Mouse (Mus musculus) G1E (cell line): ENCODE measurements around the gene Oscar. TPM values are rescaled to one million over a fixed set of nuclear protein-coding genes. Genes with fewer than 3 reads are reported as not detected.
"Not testable (repeated sequence)": the region's sequence is repeated elsewhere in the genome, so short reads cannot be mapped to it uniquely, and the experiment has no call there.

ENCODE experiments used
- ATAC-seq: 2 replicates; pipeline ENCODE4 v1.8.0; 2016; ENCODE audit warnings: mild to moderate bottlenecking; ENCODE audit not compliant: insufficient number of reproducible peaks, poor library complexity, low FRiP score, severe bottlenecking; ENCODE audit errors: extremely low read depth
- DNase-seq: peaks from one replicate; pipeline ENCODE4 v3.0.0; 2012; ENCODE audit warnings: low spot score
- H3K27me3 ChIP-seq: 2 replicates; pipeline ENCODE4 v1.6.1; 2012; ENCODE audit warnings: mild to moderate bottlenecking, low read length, inconsistent platforms; ENCODE audit not compliant: insufficient read depth
- H3K36me3 ChIP-seq: replicated peaks from 2 replicates; pipeline ENCODE3; 2012; ENCODE audit warnings: mild to moderate bottlenecking, inconsistent platforms
- H3K4me1 ChIP-seq: 2 replicates; pipeline ENCODE4 v1.6.1; 2012; ENCODE audit warnings: low read depth, low read length, inconsistent platforms, mixed read lengths; ENCODE audit not compliant: insufficient read depth
- H3K4me3 ChIP-seq: 2 replicates; pipeline ENCODE4 v1.5.1; 2012; ENCODE audit warnings: low read depth, mild to moderate bottlenecking, inconsistent platforms, low read length, moderate library complexity, mixed read lengths
- H3K9me3 ChIP-seq: replicated peaks from 2 replicates; pipeline ENCODE4 v1.6.1; 2012; ENCODE audit warnings: inconsistent platforms
- CTCF ChIP-seq: IDR thresholded peaks from 2 replicates; pipeline ENCODE4 v1.5.1; 2012; ENCODE audit warnings: low read depth, low read length, inconsistent platforms, mixed read lengths
- GATA1 ChIP-seq: IDR thresholded peaks from 2 replicates; pipeline ENCODE4 v1.6.1; 2012; ENCODE audit warnings: borderline replicate concordance, low read length, inconsistent platforms, mixed read lengths
- GATA2 ChIP-seq: IDR thresholded peaks from 2 replicates; pipeline ENCODE4 v1.6.1; 2012; ENCODE audit warnings: low read depth, low read length, inconsistent platforms, borderline replicate concordance
- POLR2AphosphoS5 ChIP-seq: IDR thresholded peaks from 2 replicates; pipeline ENCODE4 v1.6.1; 2012; ENCODE audit warnings: low read depth, low read length, inconsistent platforms; ENCODE audit not compliant: insufficient replicate concordance
- TAL1 ChIP-seq: conservative IDR thresholded peaks from 2 replicates; pipeline ENCODE4 v1.6.1; 2012; ENCODE audit warnings: low read depth, low read length, inconsistent platforms, mixed read lengths
- polyA plus RNA-seq: library from polyadenylated mRNA; stranded (reverse); fragments of >175 nt; gene quantifications from 2 replicates; pipeline ENCODE4 v1.2.3, GENCODE M21; 2012
- total RNA-seq, 2 experiments: library from RNA; stranded (forward) in 1 of 2; stranded (reverse) in 1 of 2; fragments of 200-1000 nt in 1 of 2; fragments of >200 nt in 1 of 2; fragmentation: Nextera tagmentation in 1 of 2; gene quantifications; 2 replicates each; pipeline ENCODE4 v1.2.3; 2014 to 2017

Oscar gene
- total and polyA plus RNA-seq, 3 experiments = 0.05 TPM; not detected in 2

GRCm38 (mm10) chr7:3576354-3577124 is 39.4 kb downstream of the Oscar start:
- no peaks in the 10 kb centered on the region for H3K36me3 ChIP-seq
- no peaks in the 10 kb centered on the region for H3K9me3 ChIP-seq
- DNase-seq (no peak), ATAC-seq (no peak)
- no peaks in the 10 kb centered on the region for H3K4me1 ChIP-seq
- TF ChIP-seq CTCF (no peak), GATA1 (no peak), TAL1 (no peak), GATA2 (no peak), POLR2AphosphoS5 (no peak)
- H3K4me3 ChIP-seq = no peak overlapping the region
- no peaks in the 10 kb centered on the region for H3K27me3 ChIP-seq

GRCm38 (mm10) chr7:3574216-3574615 is 41.7 kb downstream of the Oscar start:
- Histone ChIP-seq H3K9me3 (no peaks in the 10 kb centered on the region), H3K27me3 (no peaks in the 10 kb centered on the region), H3K36me3 (no peaks in the 10 kb centered on the region), H3K4me1 (no peaks in the 10 kb centered on the region), H3K4me3 (no peak overlapping the region)
- ATAC-seq (no peak), DNase-seq (no peak)
- TF ChIP-seq GATA1 = no peak
- no peak for TF ChIP-seq GATA2
- no peak for TF ChIP-seq POLR2AphosphoS5
- no peak for TF ChIP-seq TAL1
- TF ChIP-seq CTCF = no peak

GRCm38 (mm10) chr7:3571847-3572246 is 44.1 kb downstream of the Oscar start:
- ATAC-seq = peak; percentile 22; the same call in 1 of the 2 replicates
- H3K4me1 ChIP-seq = no peaks in the 10 kb centered on the region
- DNase-seq = no peak

GRCm38 (mm10) chr7:3570580-3570979 is 45.4 kb downstream of the Oscar start:
- H3K27me3 ChIP-seq, ATAC-seq, H3K36me3 ChIP-seq, H3K4me3 ChIP-seq, H3K4me1 ChIP-seq, DNase-seq, H3K9me3 ChIP-seq: not testable (repeated sequence)

More at GRCm38 (mm10) chr7:3571847-3572246, 44.1 kb downstream of the Oscar start:
- H3K4me3 ChIP-seq = no peak overlapping the region
- TF ChIP-seq POLR2AphosphoS5 (no peak), CTCF (no peak), GATA2 (no peak), GATA1 (no peak), TAL1 (no peak)
- H3K9me3 ChIP-seq = no peaks in the 10 kb centered on the region
- H3K27me3 ChIP-seq = no peaks in the 10 kb centered on the region
- no peaks in the 10 kb centered on the region for H3K36me3 ChIP-seq

- TF ChIP-seq GATA2 (no peak), TAL1 (no peak), CTCF (no peak), POLR2AphosphoS5 (no peak), GATA1 (no peak)
- Histone ChIP-seq H3K36me3 (no peaks in the 10 kb centered on the region), H3K4me3 (no peak overlapping the region), H3K27me3 (no peaks in the 10 kb centered on the region), H3K9me3 (no peaks in the 10 kb centered on the region), H3K4me1 (no peaks in the 10 kb centered on the region)
- DNase-seq (no peak), ATAC-seq (no peak)
These were observed 46.2 kb downstream of the Oscar start for GRCm38 (mm10) chr7:3569725-3570124.

- H3K4me1 ChIP-seq = no peaks in the 10 kb centered on the region
- TF ChIP-seq GATA2 (no peak), POLR2AphosphoS5 (no peak), GATA1 (no peak), CTCF (no peak), TAL1 (no peak)
- no peak for ATAC-seq
These were observed 48.6 kb downstream of the Oscar start for GRCm38 (mm10) chr7:3567336-3567735.

More at GRCm38 (mm10) chr7:3567336-3567735, 48.6 kb downstream of the Oscar start:
- H3K9me3 ChIP-seq = no peaks in the 10 kb centered on the region
- DNase-seq = no peak
- no peaks in the 10 kb centered on the region for H3K27me3 ChIP-seq
- H3K36me3 ChIP-seq = no peaks in the 10 kb centered on the region
- no peak overlapping the region for H3K4me3 ChIP-seq

Other genes with a start within 250 kb of the Oscar start
- not detected in 2 replicates for gene Cacng8, start 225.5 kb downstream of the Oscar start, total RNA-seq (2014; fragmentation: Nextera tagmentation)
- not detected in 2 replicates for gene Cacng8, start 225.5 kb downstream of the Oscar start, total RNA-seq (2017)
- gene Cacng8, start 225.5 kb downstream of the Oscar start, polyA plus RNA-seq = not detected in 2 replicates
- not detected in 2 replicates for gene Cacng6, start 192.0 kb downstream of the Oscar start, total RNA-seq (2014; fragmentation: Nextera tagmentation)
- 0.11 TPM in 1 of 2 replicates, not detected in the other for gene Cacng6, start 192.0 kb downstream of the Oscar start, total RNA-seq (2017)
- not detected in 2 replicates for gene Cacng6, start 192.0 kb downstream of the Oscar start, polyA plus RNA-seq
- gene Tarm1, start 113.5 kb downstream of the Oscar start, total RNA-seq (2014; fragmentation: Nextera tagmentation) = not detected in 2 replicates
- gene Tarm1, start 113.5 kb downstream of the Oscar start, total RNA-seq (2017) = 1.3 TPM in 2 replicates
- gene Tarm1, start 113.5 kb downstream of the Oscar start, polyA plus RNA-seq = not detected in 2 replicates
- gene Ndufa3, start 1.2 kb upstream of the Oscar start, total RNA-seq (2014; fragmentation: Nextera tagmentation) = 179 and 192 TPM in 2 replicates
- 234 and 290 TPM in 2 replicates for gene Ndufa3, start 1.2 kb upstream of the Oscar start, total RNA-seq (2017)
- 18.5 and 18.9 TPM in 2 replicates for gene Ndufa3, start 1.2 kb upstream of the Oscar start, polyA plus RNA-seq
- 22.2 and 38.2 TPM in 2 replicates for gene Tfpt, start 13.8 kb upstream of the Oscar start, total RNA-seq (2014; fragmentation: Nextera tagmentation)
- gene Tfpt, start 13.8 kb upstream of the Oscar start, total RNA-seq (2017) = 29.1 and 40.2 TPM in 2 replicates
- 44.0 and 44.2 TPM in 2 replicates for gene Tfpt, start 13.8 kb upstream of the Oscar start, polyA plus RNA-seq
- 34.4 and 43.3 TPM in 2 replicates for gene Prpf31, start 13.8 kb upstream of the Oscar start, total RNA-seq (2014; fragmentation: Nextera tagmentation)
- 97.9 and 104 TPM in 2 replicates for gene Prpf31, start 13.8 kb upstream of the Oscar start, total RNA-seq (2017)
- 52.6 and 59.2 TPM in 2 replicates for gene Prpf31, start 13.8 kb upstream of the Oscar start, polyA plus RNA-seq
- gene Cnot3, start 29.1 kb upstream of the Oscar start, total RNA-seq (2014; fragmentation: Nextera tagmentation) = 245 and 285 TPM in 2 replicates
- 13.9 and 20.7 TPM in 2 replicates for gene Cnot3, start 29.1 kb upstream of the Oscar start, total RNA-seq (2017)
- gene Cnot3, start 29.1 kb upstream of the Oscar start, polyA plus RNA-seq = 506 and 556 TPM in 2 replicates
- 8.2 and 9.0 TPM in 2 replicates for gene Leng1, start 49.7 kb upstream of the Oscar start, total RNA-seq (2014; fragmentation: Nextera tagmentation)
- gene Leng1, start 49.7 kb upstream of the Oscar start, total RNA-seq (2017) = 7.6 and 7.7 TPM in 2 replicates
- gene Leng1, start 49.7 kb upstream of the Oscar start, polyA plus RNA-seq = 10.4 and 11.0 TPM in 2 replicates
- 14.7 and 16.2 TPM in 2 replicates for gene Tmc4, start 61.4 kb upstream of the Oscar start, total RNA-seq (2014; fragmentation: Nextera tagmentation)
- gene Tmc4, start 61.4 kb upstream of the Oscar start, total RNA-seq (2017) = 4.6 and 5.5 TPM in 2 replicates
- 1.4 and 1.8 TPM in 2 replicates for gene Tmc4, start 61.4 kb upstream of the Oscar start, polyA plus RNA-seq
- gene Tsen34, start 76.7 kb upstream of the Oscar start, total RNA-seq (2014; fragmentation: Nextera tagmentation) = 7.8 and 8.4 TPM in 2 replicates
- 17.0 and 28.6 TPM in 2 replicates for gene Tsen34, start 76.7 kb upstream of the Oscar start, total RNA-seq (2017)
- gene Tsen34, start 76.7 kb upstream of the Oscar start, polyA plus RNA-seq = 70.3 and 100 TPM in 2 replicates
- 36.2 and 38.0 TPM in 2 replicates for gene Mboat7, start 77.4 kb upstream of the Oscar start, total RNA-seq (2014; fragmentation: Nextera tagmentation)
- 20.6 and 21.3 TPM in 2 replicates for gene Mboat7, start 77.4 kb upstream of the Oscar start, total RNA-seq (2017)
- 57.0 and 67.4 TPM in 2 replicates for gene Mboat7, start 77.4 kb upstream of the Oscar start, polyA plus RNA-seq
- 1,085 and 1,090 TPM in 2 replicates for gene Rps9, start 87.8 kb upstream of the Oscar start, total RNA-seq (2014; fragmentation: Nextera tagmentation)
- 2,177 and 2,187 TPM in 2 replicates for gene Rps9, start 87.8 kb upstream of the Oscar start, total RNA-seq (2017)
- gene Rps9, start 87.8 kb upstream of the Oscar start, polyA plus RNA-seq = 598 and 1,340 TPM in 2 replicates
- gene Pirb, start 104.2 kb upstream of the Oscar start, total RNA-seq (2014; fragmentation: Nextera tagmentation) = 0.53 and 0.63 TPM in 2 replicates
- gene Pirb, start 104.2 kb upstream of the Oscar start, total RNA-seq (2017) = 7.8 and 8.9 TPM in 2 replicates
- 0.12 and 0.18 TPM in 2 replicates for gene Pirb, start 104.2 kb upstream of the Oscar start, polyA plus RNA-seq
- gene Gm15448, start 209.5 kb upstream of the Oscar start, total RNA-seq (2014; fragmentation: Nextera tagmentation) = 0.53 TPM in 1 of 2 replicates, not detected in the other
- 0.87 and 1.5 TPM in 2 replicates for gene Gm15448, start 209.5 kb upstream of the Oscar start, total RNA-seq (2017)
- gene Gm15448, start 209.5 kb upstream of the Oscar start, polyA plus RNA-seq = not detected in 2 replicates
- 0.83 TPM in 1 of 2 replicates, not detected in the other for gene Pira2, start 228.9 kb upstream of the Oscar start, total RNA-seq (2014; fragmentation: Nextera tagmentation)
- 0.76 and 0.99 TPM in 2 replicates for gene Pira2, start 228.9 kb upstream of the Oscar start, total RNA-seq (2017)
- not detected in 2 replicates for gene Pira2, start 228.9 kb upstream of the Oscar start, polyA plus RNA-seq